Mouse (Mus musculus): ENCODE measurements around the gene Oip5.
A peak's percentile ranks its signal among the peaks of the same experiment; 100 is the strongest.
"Not testable (repeated sequence)": the region's sequence is repeated elsewhere in the genome, so short reads cannot be mapped to it uniquely, and the experiment has no call there.

Gene Oip5

GRCm38 (mm10) chr2:119618199-119618982 lies at the start of gene Oip5, which contains the start of gene Nusap1:
TSS of gene Oip5 (minus strand) at chr2:119618469.
TSS of gene Nusap1 (plus strand) at chr2:119618298.
- ATAC-seq (ENCODE audit: low TSS enrichment): peak; percentile 100

- ATAC-seq (ENCODE audit: low TSS enrichment): not testable (repeated sequence)
Observed at GRCm38 (mm10) chr2:119665744-119666143, 47.5 kb upstream of the Oip5 start.

GRCm38 (mm10) chr2:119662220-119663182 lies 44.2 kb upstream of the Oip5 start, which contains the start of gene Ndufaf1:
TSS of gene Ndufaf1 (minus strand) at chr2:119662827.
- peak; percentile 99 for ATAC-seq (ENCODE audit: low TSS enrichment)

GRCm38 (mm10) chr2:119644254-119644653 lies 26.0 kb upstream of the Oip5 start:
- ATAC-seq (ENCODE audit: low TSS enrichment): no peak

GRCm38 (mm10) chr2:119641214-119641912 lies 23.1 kb upstream of the Oip5 start:
- ATAC-seq (ENCODE audit: low TSS enrichment): no peak

GRCm38 (mm10) chr2:119636781-119637180 lies 18.5 kb upstream of the Oip5 start:
- ATAC-seq (ENCODE audit: low TSS enrichment): no peak

GRCm38 (mm10) chr2:119621302-119621701 lies 3.0 kb upstream of the Oip5 start:
- no peak for ATAC-seq (ENCODE audit: low TSS enrichment)

GRCm38 (mm10) chr2:119619002-119619401 lies 733 bp upstream of the Oip5 start:
- not testable (repeated sequence) for ATAC-seq (ENCODE audit: low TSS enrichment)

GRCm38 (mm10) chr2:119617841-119618198 lies 449 bp downstream of the Oip5 start:
- ATAC-seq (ENCODE audit: low TSS enrichment): no peak

- no peak for ATAC-seq (ENCODE audit: low TSS enrichment)
Observed at GRCm38 (mm10) chr2:119607023-119607422, 11.2 kb downstream of the Oip5 start.

GRCm38 (mm10) chr2:119605361-119605973 lies 12.8 kb downstream of the Oip5 start:
- no peak for ATAC-seq (ENCODE audit: low TSS enrichment)

GRCm38 (mm10) chr2:119603909-119604308 lies 14.4 kb downstream of the Oip5 start:
- no peak for ATAC-seq (ENCODE audit: low TSS enrichment)

- no peak for ATAC-seq (ENCODE audit: low TSS enrichment)
Observed at GRCm38 (mm10) chr2:119602488-119602887, 15.8 kb downstream of the Oip5 start.

GRCm38 (mm10) chr2:119601575-119601974 lies 16.7 kb downstream of the Oip5 start:
- not testable (repeated sequence) for ATAC-seq (ENCODE audit: low TSS enrichment)

GRCm38 (mm10) chr2:119601027-119601426 lies 17.2 kb downstream of the Oip5 start:
- peak; percentile 60 for ATAC-seq (ENCODE audit: low TSS enrichment)

- ATAC-seq (ENCODE audit: low TSS enrichment): peak; percentile 45
Observed at GRCm38 (mm10) chr2:119596781-119597330, 21.4 kb downstream of the Oip5 start.

- no peak for ATAC-seq (ENCODE audit: low TSS enrichment)
Observed at GRCm38 (mm10) chr2:119595308-119595707, 23.0 kb downstream of the Oip5 start.

GRCm38 (mm10) chr2:119594113-119594981 lies 23.9 kb downstream of the Oip5 start:
- ATAC-seq (ENCODE audit: low TSS enrichment): peak; percentile 92

GRCm38 (mm10) chr2:119593765-119594112 lies 24.5 kb downstream of the Oip5 start:
- ATAC-seq (ENCODE audit: low TSS enrichment): no peak

GRCm38 (mm10) chr2:119591247-119591646 lies 27.0 kb downstream of the Oip5 start:
- no peak for ATAC-seq (ENCODE audit: low TSS enrichment)

All from frontal cortex, adult (tissue).